Mouse (Mus musculus) E14TG2a.4 (cell line): ENCODE data around the gene Wee1.
"Not testable (repeated sequence)": the region's sequence is repeated elsewhere in the genome, so short reads cannot be mapped to it uniquely, and the experiment has no call there.

ENCODE experiments used
- CTCF ChIP-seq: conservative IDR thresholded peaks from 2 replicates; pipeline ENCODE4 v1.5.1; 2014; ENCODE audit warnings: low read length
- NANOG ChIP-seq: IDR thresholded peaks from 2 replicates; pipeline ENCODE4 v1.6.1; 2014; ENCODE audit warnings: borderline replicate concordance, low read length, mixed read lengths
- POU5F1 ChIP-seq: IDR thresholded peaks from 2 replicates; pipeline ENCODE4 v1.6.1; 2014; ENCODE audit warnings: low read length, borderline replicate concordance

- TF ChIP-seq CTCF, NANOG, POU5F1: not testable (repeated sequence)
Measured at GRCm38 (mm10) chr7:110132272-110132671, 10.4 kb downstream of the Wee1 start.
